Mouse (Mus musculus) small intestine, adult 2 months (tissue): ENCODE results near the gene Sema6b. TPM values are rescaled to one million over a fixed set of nuclear protein-coding genes. Genes with fewer than 3 reads are reported as not detected.
A peak's percentile ranks its signal among the peaks of the same experiment; 100 is the strongest.

Source experiments
- H3K27ac ChIP-seq: fragments of 200-500 bp; 2 replicates; pipeline ENCODE4 v1.5.1; 2012; ENCODE audit warnings: low read depth, low read length, control low read depth, inconsistent platforms; ENCODE audit not compliant: insufficient read depth
- H3K27me3 ChIP-seq: fragments of 200-500 bp; 2 replicates; pipeline ENCODE4 v1.6.1; 2012; ENCODE audit warnings: mild to moderate bottlenecking, moderate library complexity, low read length, inconsistent platforms; ENCODE audit not compliant: control insufficient read depth, insufficient read depth
- H3K36me3 ChIP-seq: fragments of 200-500 bp; 2 replicates; pipeline ENCODE4 v1.6.1; 2012; ENCODE audit warnings: mild to moderate bottlenecking, low read length, control low read depth, inconsistent platforms; ENCODE audit not compliant: control insufficient read depth, insufficient read depth
- H3K4me1 ChIP-seq: fragments of 200-500 bp; 2 replicates; pipeline ENCODE4 v1.6.1; 2012; ENCODE audit warnings: low read length, inconsistent platforms, mixed read lengths; ENCODE audit not compliant: control insufficient read depth, insufficient read depth, insufficient read length
- H3K4me3 ChIP-seq: fragments of 200-500 bp; 2 replicates; pipeline ENCODE4 v1.5.1; 2012; ENCODE audit warnings: low read depth, mild to moderate bottlenecking, control low read depth, inconsistent platforms, low read length, moderate library complexity
- CTCF ChIP-seq: fragments of 200-500 bp; IDR thresholded peaks from 2 replicates; pipeline ENCODE4 v1.5.1; 2012; ENCODE audit warnings: low read depth, mild to moderate bottlenecking, control low read depth, inconsistent platforms, low read length, moderate library complexity, mixed read lengths; ENCODE audit not compliant: insufficient replicate concordance, insufficient read length; ENCODE audit errors: extremely low read depth
- POLR2A ChIP-seq: fragments of 200-500 bp; IDR thresholded peaks from 2 replicates; pipeline ENCODE4 v1.6.1; 2012; ENCODE audit warnings: low read depth, mild to moderate bottlenecking, control low read depth, inconsistent platforms, low read length, moderate library complexity
- WGBS: fragments of 180-500 bp; shearing (Covaris S2); methylation state at CpG from one replicate; pipeline ENCODE4 v1.1.7; 2018; 5-methylcytosine and 5-hydroxymethylcytosine counted together
- polyA plus RNA-seq: library from polyadenylated mRNA; depleted of rRNA; stranded (reverse); fragments of >200 nt; gene quantifications from 2 replicates; pipeline ENCODE4 v1.2.3, GENCODE M21; 2012

The Sema6b gene
- polyA plus RNA-seq, 1 experiment = 12.2 TPM

DNA sequence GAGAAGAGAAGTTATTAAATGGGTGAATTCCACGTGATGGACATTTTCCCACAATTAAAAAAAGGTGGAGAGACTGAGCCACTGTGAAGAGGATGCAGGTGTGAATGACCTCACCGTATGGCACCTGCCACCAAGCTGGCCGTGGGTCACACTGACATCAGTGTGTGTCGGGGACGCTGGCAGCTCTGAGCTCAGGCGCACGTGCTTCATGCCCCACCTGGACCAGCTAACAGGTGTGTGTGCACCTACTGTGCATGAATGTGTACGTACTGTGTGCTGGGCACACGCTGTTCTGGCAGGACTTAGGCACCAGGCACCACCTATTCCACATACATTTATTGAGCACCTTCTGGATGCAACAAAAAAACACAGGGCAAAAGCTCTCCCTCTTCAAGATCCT, 4.4 kb upstream of the Sema6b start:
- Histone ChIP-seq H3K27ac (no peak overlapping the region), H3K4me1 (peaks cover 15% of the 10 kb centered on the region; the same call in 1 of the 2 replicates), H3K4me3 (no peak overlapping the region), H3K27me3 (peaks cover 49% of the 10 kb centered on the region), H3K36me3 (no peaks in the 10 kb centered on the region)
- 62% methylated on average over 9 of the region's 9 CpGs for WGBS
- TF ChIP-seq CTCF = no peak
- no peak for TF ChIP-seq POLR2A

- Histone ChIP-seq H3K36me3 (no peaks in the 10 kb centered on the region), H3K4me1 (peaks cover 13% of the 10 kb centered on the region; the same call in 1 of the 2 replicates), H3K4me3 (peak overlapping the region; percentile 42), H3K27me3 (peaks cover 44% of the 10 kb centered on the region), H3K27ac (no peak overlapping the region)
- TF ChIP-seq POLR2A = no peak
- no peak for TF ChIP-seq CTCF
- 3% methylated on average over 47 of the region's 47 CpGs for WGBS
Measured at GRCm38 (mm10) chr17:56141702-56142605, 1.8 kb upstream of the Sema6b start.

DNA sequence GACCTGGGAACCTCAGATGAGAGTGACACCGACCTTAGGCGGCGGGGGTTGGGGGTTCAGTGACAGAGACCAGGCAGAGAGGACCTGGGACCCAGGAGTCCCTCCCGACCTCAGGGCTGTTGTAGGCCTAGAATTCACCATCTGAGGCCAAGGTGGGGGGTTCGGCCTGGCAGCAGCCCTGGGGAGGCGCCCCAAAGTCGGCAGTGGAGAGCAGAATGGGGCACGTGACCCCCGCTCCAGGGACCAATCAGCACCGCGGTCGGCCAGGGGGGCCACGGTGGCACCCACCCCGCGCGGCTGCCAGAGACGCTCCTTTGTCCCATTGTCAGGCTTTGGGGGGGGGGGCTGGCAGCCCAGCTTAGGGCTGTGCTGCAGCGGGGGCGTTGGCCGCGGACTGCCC, 788 bp downstream of the Sema6b start:
- Histone ChIP-seq H3K27ac (no peak overlapping the region), H3K4me3 (peak overlapping the region; percentile 81), H3K27me3 (peaks cover 44% of the 10 kb centered on the region), H3K4me1 (peaks cover 19% of the 10 kb centered on the region), H3K36me3 (no peaks in the 10 kb centered on the region)
- 21% methylated on average over 21 of the region's 21 CpGs for WGBS
- TF ChIP-seq CTCF = no peak
- TF ChIP-seq POLR2A = no peak

- Histone ChIP-seq H3K4me3 (0 out of 2 replicates have a peak overlapping the region, but pooled peaks have one; percentile 8), H3K27ac (no peak overlapping the region), H3K4me1 (peaks cover 24% of the 10 kb centered on the region), H3K27me3 (peaks cover 34% of the 10 kb centered on the region), H3K36me3 (no peaks in the 10 kb centered on the region)
- TF ChIP-seq POLR2A = no peak
- TF ChIP-seq CTCF = no peak
- 41% methylated on average over 25 of the region's 25 CpGs for WGBS
Measured at GRCm38 (mm10) chr17:56137839-56138613, 2.1 kb downstream of the Sema6b start.

- Histone ChIP-seq H3K36me3 (no peaks in the 10 kb centered on the region), H3K4me3 (no peak overlapping the region), H3K27me3 (peaks cover 23% of the 10 kb centered on the region), H3K4me1 (peaks cover 22% of the 10 kb centered on the region), H3K27ac (no peak overlapping the region)
- 88% methylated on average over 7 of the region's 7 CpGs for WGBS
- no peak for TF ChIP-seq CTCF
- TF ChIP-seq POLR2A = no peak
Measured at GRCm38 (mm10) chr17:56136558-56136957, 3.6 kb downstream of the Sema6b start.

- Histone ChIP-seq H3K4me3 (peak overlapping the region; percentile 67), H3K4me1 (peaks cover 16% of the 10 kb centered on the region), H3K27ac (peak overlapping the region; percentile 98), H3K27me3 (peaks cover 4% of the 10 kb centered on the region), H3K36me3 (no peaks in the 10 kb centered on the region)
- TF ChIP-seq CTCF = peak; percentile 97
- no peak for TF ChIP-seq POLR2A
- under 1% methylated on average over 27 of the region's 27 CpGs for WGBS
Measured at GRCm38 (mm10) chr17:56134463-56134971, 5.6 kb downstream of the Sema6b start.
